Mouse (Mus musculus) brain, embryonic 14.5 days (tissue): Measurements from ENCODE around the gene Gnmt.

Source experiments
- CTCF ChIP-seq: fragments of 200-500 bp; IDR thresholded peaks from 2 replicates; pipeline ENCODE4 v1.5.1; 2012; ENCODE audit warnings: inconsistent platforms, mild to moderate bottlenecking, moderate library complexity, borderline replicate concordance; ENCODE audit not compliant: insufficient read depth, insufficient read length; ENCODE audit errors: extremely low read depth
- POLR2A ChIP-seq: fragments of 200-500 bp; IDR thresholded peaks from 2 replicates; pipeline ENCODE4 v1.6.1; 2012; ENCODE audit warnings: mild to moderate bottlenecking, inconsistent platforms, borderline replicate concordance; ENCODE audit not compliant: poor library complexity, insufficient read depth, insufficient read length, severe bottlenecking; ENCODE audit errors: extremely low read depth

DNA sequence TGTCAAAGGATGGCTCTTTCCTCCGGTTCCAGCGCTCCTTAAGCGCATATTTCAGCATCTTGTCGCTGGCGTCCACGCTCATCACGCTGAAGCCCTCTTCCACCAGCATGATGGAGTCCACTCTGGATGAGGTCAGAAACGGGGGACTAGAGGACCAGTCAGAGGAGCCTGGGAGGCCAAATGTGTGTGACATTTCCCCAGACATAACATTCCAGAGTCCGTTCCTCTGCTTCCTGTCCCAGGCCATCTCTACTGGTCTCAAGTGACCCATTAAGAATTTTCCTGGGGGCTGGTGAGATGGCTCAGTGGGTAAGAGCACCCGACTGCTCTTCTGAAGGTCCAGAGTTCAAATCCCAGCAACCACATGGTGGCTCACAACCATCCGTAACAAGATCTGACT is 1.7 kb downstream of the Gnmt start:
- no peak for TF ChIP-seq POLR2A
- no peak for TF ChIP-seq CTCF
